Mouse (Mus musculus): Measurements from ENCODE around the gene Gm4881.
A peak's percentile ranks its signal among the peaks of the same experiment; 100 is the strongest.

DNA sequence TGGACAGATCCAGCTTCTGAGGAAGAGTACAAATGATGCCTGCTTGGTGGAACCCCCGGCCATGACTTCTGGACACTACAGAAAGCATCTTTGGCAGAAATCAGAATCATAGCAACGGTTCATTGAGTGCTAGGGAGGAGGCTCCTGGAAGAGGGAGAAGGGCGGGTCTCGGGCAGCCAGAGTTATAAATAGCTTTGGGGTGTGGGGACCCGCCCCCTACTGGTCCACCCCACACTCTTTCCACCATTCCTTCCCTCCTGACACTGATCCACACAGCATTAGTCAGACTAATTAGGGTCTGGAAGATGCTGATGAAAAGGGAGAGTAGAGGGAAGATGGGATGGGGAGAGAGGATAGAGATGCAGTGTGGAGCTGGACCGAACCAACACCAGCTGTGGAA lies 37.7 kb downstream of the Gm4881 start:
- TF ChIP-seq EP300 (IDR thresholded peaks at IDR 0.05; ENCODE audit: low read depth) (no peak), CTCF (IDR thresholded peaks at IDR 0.05; ENCODE audit: low read depth) (0 out of 2 replicates have a peak, but pooled peaks have one; percentile 13)

Measured in liver, postnatal 0 days (tissue).